Mouse (Mus musculus) MEL (cell line): ENCODE measurements at regions not wholly inside any gene's neighbourhood (a gene's known extent, or its start where the extent isn't known, plus 50 kb on each side); places are given as distances from the start of the nearest gene placed in this dataset.
A peak's percentile ranks its signal among the peaks of the same experiment; 100 is the strongest.

Experiments used
- DNase-seq: peaks from one replicate; pipeline ENCODE4 v3.0.0; 2011; ENCODE audit warnings: low read depth, low spot score
- H3K27ac ChIP-seq: 2 replicates; pipeline ENCODE4 v1.5.1; 2012; ENCODE audit warnings: low read depth, mild to moderate bottlenecking, control low read depth, low read length, moderate library complexity; ENCODE audit not compliant: control insufficient read depth
- H3K27me3 ChIP-seq, 2 experiments: fragments of 150-350 bp in 1 of 2; sonication (generic) in 1 of 2; 2 replicates each; pipeline ENCODE4 v1.6.1; 2012; ENCODE audit warnings: low read length in 2 of 2, mild to moderate bottlenecking in 2 of 2, improper control_type of control experiment in 1 of 2, moderate library complexity in 1 of 2; ENCODE audit not compliant: insufficient read depth in 2 of 2, control insufficient read depth in 1 of 2
- H3K36me3 ChIP-seq, 2 experiments: 2 replicates each; pipeline ENCODE4 v1.6.1; 2012 to 2014; ENCODE audit warnings: low read length in 2 of 2, improper control_type of control experiment in 1 of 2, inconsistent platforms in 1 of 2, mild to moderate bottlenecking in 1 of 2; ENCODE audit not compliant: insufficient read depth in 2 of 2, control insufficient read depth in 1 of 2
- H3K4me1 ChIP-seq, 2 experiments: fragments of 150-350 bp in 1 of 2; sonication (generic) in 1 of 2; 2 replicates each; pipeline ENCODE4 v1.6.1; 2012; ENCODE audit warnings: low read length in 2 of 2, improper control_type of control experiment in 1 of 2, mild to moderate bottlenecking in 1 of 2; ENCODE audit not compliant: insufficient read depth in 2 of 2, control insufficient read depth in 1 of 2
- H3K4me3 ChIP-seq, 2 experiments: fragments of 150-350 bp in 1 of 2; sonication (generic) in 1 of 2; 2 replicates each; pipeline ENCODE4 v1.5.1; 2012; ENCODE audit warnings: low read depth in 2 of 2, low read length in 2 of 2, mild to moderate bottlenecking in 2 of 2, moderate library complexity in 2 of 2, control low read depth in 1 of 2, improper control_type of control experiment in 1 of 2; ENCODE audit not compliant: control insufficient read depth in 1 of 2, insufficient read depth in 1 of 2
- H3K79me2 ChIP-seq: 2 replicates; pipeline ENCODE4 v1.6.1; 2012; ENCODE audit warnings: mild to moderate bottlenecking, low read length, moderate library complexity; ENCODE audit not compliant: control insufficient read depth, poor library complexity, insufficient read depth
- H3K9ac ChIP-seq: 2 replicates; pipeline ENCODE4 v1.6.1; 2012; ENCODE audit warnings: low read depth, mild to moderate bottlenecking, control low read depth, low read length, moderate library complexity; ENCODE audit not compliant: control insufficient read depth, poor library complexity, severe bottlenecking
- H3K9me3 ChIP-seq: fragments of 150-350 bp; sonication (generic); replicated peaks from 2 replicates; pipeline ENCODE4 v1.6.1; 2012; ENCODE audit warnings: mild to moderate bottlenecking, low read length, improper control_type of control experiment, moderate library complexity; ENCODE audit not compliant: insufficient read depth
- CHD2 ChIP-seq: IDR thresholded peaks from 2 replicates; pipeline ENCODE4 v1.6.1; 2011; ENCODE audit warnings: low read length, improper control_type of control experiment
- CTCF ChIP-seq, 3 experiments: IDR thresholded peaks in 2 of 3; conservative IDR thresholded peaks in 1 of 3; 2 replicates each; pipeline ENCODE4 v1.5.1; 2011 to 2012; ENCODE audit warnings: low read length in 3 of 3, low read depth in 2 of 3, mild to moderate bottlenecking in 2 of 3, improper control_type of control experiment in 1 of 3, inconsistent platforms in 1 of 3, mixed read lengths in 1 of 3, moderate library complexity in 1 of 3; ENCODE audit not compliant: control insufficient read depth in 1 of 3, insufficient read depth in 1 of 3, poor library complexity in 1 of 3, severe bottlenecking in 1 of 3
- ELF1 ChIP-seq: IDR thresholded peaks from 2 replicates; pipeline ENCODE4 v1.6.1; 2014; ENCODE audit warnings: low read depth, mild to moderate bottlenecking, inconsistent platforms, low read length, improper control_type of control experiment, moderate library complexity
- EP300 ChIP-seq, 2 experiments: IDR thresholded peaks; 2 replicates each; pipeline ENCODE4 v1.6.1; 2011; ENCODE audit warnings: improper control_type of control experiment in 2 of 2, low read length in 2 of 2, low read depth in 1 of 2, mild to moderate bottlenecking in 1 of 2
- GATA1 ChIP-seq: IDR thresholded peaks from 2 replicates; pipeline ENCODE4 v1.6.1; 2011; ENCODE audit warnings: low read depth, low read length, improper control_type of control experiment
- HCFC1 ChIP-seq: IDR thresholded peaks from 2 replicates; pipeline ENCODE4 v1.6.1; 2012; ENCODE audit warnings: low read depth, mild to moderate bottlenecking, inconsistent platforms, low read length, improper control_type of control experiment, moderate library complexity
- KAT2A ChIP-seq: conservative IDR thresholded peaks from 2 replicates; pipeline ENCODE4 v1.6.1; 2012; ENCODE audit warnings: low read depth, low read length, improper control_type of control experiment, inconsistent platforms
- MXI1 ChIP-seq: IDR thresholded peaks from 2 replicates; pipeline ENCODE4 v1.6.1; 2011; ENCODE audit warnings: mild to moderate bottlenecking, low read depth, low read length, improper control_type of control experiment
- MYC ChIP-seq: IDR thresholded peaks from 2 replicates; pipeline ENCODE4 v1.6.1; 2011; ENCODE audit warnings: low read depth, mild to moderate bottlenecking, low read length, improper control_type of control experiment, moderate library complexity
- NELFE ChIP-seq: IDR thresholded peaks from 2 replicates; pipeline ENCODE4 v1.6.1; 2011; ENCODE audit warnings: low read depth, low read length, improper control_type of control experiment
- POLR2A ChIP-seq, 2 experiments: IDR thresholded peaks; 2 replicates each; pipeline ENCODE4 v1.6.1; 2011 to 2012; ENCODE audit warnings: low read length in 2 of 2, mild to moderate bottlenecking in 2 of 2, control low read depth in 1 of 2, improper control_type of control experiment in 1 of 2, low read depth in 1 of 2, moderate library complexity in 1 of 2; ENCODE audit not compliant: control insufficient read depth in 1 of 2, insufficient read depth in 1 of 2, poor library complexity in 1 of 2
- POLR2AphosphoS5 ChIP-seq: IDR thresholded peaks from 2 replicates; pipeline ENCODE4 v1.6.1; 2012; ENCODE audit warnings: low read depth, borderline replicate concordance, mild to moderate bottlenecking, inconsistent platforms, low read length, moderate library complexity, mixed read lengths
- RAD21 ChIP-seq: IDR thresholded peaks from 2 replicates; pipeline ENCODE4 v1.6.1; 2011; ENCODE audit warnings: mild to moderate bottlenecking, low read depth, low read length, improper control_type of control experiment
- SMC3 ChIP-seq: IDR thresholded peaks from 2 replicates; pipeline ENCODE4 v1.6.1; 2011; ENCODE audit warnings: low read depth, low read length, improper control_type of control experiment
- TAL1 ChIP-seq: IDR thresholded peaks from 2 replicates; pipeline ENCODE4 v1.6.1; 2012; ENCODE audit warnings: mild to moderate bottlenecking, inconsistent platforms, low read length, moderate library complexity, mixed read lengths
- TBP ChIP-seq: IDR thresholded peaks from 2 replicates; pipeline ENCODE4 v1.8.0; 2011; ENCODE audit warnings: low read depth, low read length, improper control_type of control experiment
- UBTF ChIP-seq: IDR thresholded peaks from 2 replicates; pipeline ENCODE4 v1.6.1; 2012; ENCODE audit warnings: low read depth, mild to moderate bottlenecking, inconsistent platforms, low read length, improper control_type of control experiment, moderate library complexity, borderline replicate concordance; ENCODE audit not compliant: insufficient read depth
- USF1 ChIP-seq: IDR thresholded peaks from 2 replicates; pipeline ENCODE4 v1.6.1; 2014; ENCODE audit warnings: low read depth, mild to moderate bottlenecking, inconsistent platforms, low read length, improper control_type of control experiment, moderate library complexity
- USF2 ChIP-seq, 2 experiments: IDR thresholded peaks; 2 replicates each; pipeline ENCODE4 v1.6.1; 2011 to 2012; ENCODE audit warnings: improper control_type of control experiment in 2 of 2, low read length in 2 of 2, borderline replicate concordance in 1 of 2, inconsistent platforms in 1 of 2, low read depth in 1 of 2, mild to moderate bottlenecking in 1 of 2; ENCODE audit not compliant: insufficient read depth in 1 of 2
- ZMIZ1 ChIP-seq: IDR thresholded peaks from 2 replicates; pipeline ENCODE4 v1.6.1; 2012; ENCODE audit warnings: low read depth, mild to moderate bottlenecking, inconsistent platforms, low read length, improper control_type of control experiment, moderate library complexity
- ZNF384 ChIP-seq: IDR thresholded peaks from 2 replicates; pipeline ENCODE4 v1.6.1; 2012; ENCODE audit warnings: low read depth, mild to moderate bottlenecking, inconsistent platforms, low read length, improper control_type of control experiment

DNA sequence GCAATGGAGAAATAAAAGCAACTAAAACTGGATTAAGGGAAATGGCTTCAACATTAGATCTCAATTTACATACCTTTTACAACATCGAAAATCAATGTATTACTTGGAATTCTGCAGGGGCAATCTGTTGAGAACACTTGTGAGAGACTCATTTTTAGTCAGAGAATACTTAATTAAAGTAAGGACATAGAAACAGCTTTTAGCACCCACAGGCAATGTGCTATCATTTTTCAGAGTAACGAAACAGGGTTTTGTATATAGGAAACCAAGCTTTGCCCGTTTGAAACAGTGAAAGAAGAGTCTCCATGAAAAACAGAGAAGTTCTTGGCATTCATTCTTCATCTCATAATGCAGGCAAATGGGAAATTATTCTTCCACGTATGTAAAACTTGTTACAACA is 196.4 kb downstream of the Tdrd3 start:
- H3K27ac ChIP-seq = no peak overlapping the region

DNA sequence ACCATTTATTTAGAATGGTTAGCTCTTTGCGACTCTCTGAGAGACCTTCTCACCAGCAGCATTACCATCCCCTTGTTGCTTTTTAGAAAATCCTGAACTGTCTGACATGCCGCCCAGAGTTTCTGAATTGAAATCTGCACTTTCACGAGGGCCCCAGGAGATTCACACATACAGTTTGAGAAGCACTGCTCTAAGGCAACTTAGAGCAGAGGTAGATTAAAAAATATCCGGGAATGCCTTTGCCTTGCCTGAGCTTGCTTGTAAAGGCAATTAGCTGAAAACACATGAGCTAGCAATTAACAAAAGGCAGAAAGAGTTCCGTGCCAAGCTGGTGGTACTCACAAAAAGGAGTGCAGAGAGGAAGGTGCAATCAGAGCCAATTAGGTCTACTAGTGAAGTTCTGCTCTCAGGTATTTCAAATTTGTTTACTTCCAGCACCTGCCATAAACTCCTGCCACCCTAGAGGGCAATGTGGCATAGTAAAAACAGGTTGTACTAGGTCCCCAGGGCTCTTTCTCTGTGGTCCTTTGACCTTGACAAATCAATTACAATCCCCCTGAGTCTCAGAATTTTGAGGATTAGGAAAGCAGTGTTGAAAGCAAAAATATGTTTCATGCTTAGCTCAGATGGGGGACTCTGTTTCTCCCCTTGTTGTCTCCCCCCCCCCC is 203.1 kb downstream of the Tdrd3 start:
- no peak overlapping the region for H3K27ac ChIP-seq
- H3K36me3 ChIP-seq = no peaks in the 10 kb centered on the region
- no peaks in the 10 kb centered on the region for H3K9me3 ChIP-seq
- H3K79me2 ChIP-seq = no peaks in the 10 kb centered on the region
- TF ChIP-seq TAL1 (no peak), MYC (no peak), HCFC1 (no peak), ELF1 (no peak), USF2 (IDR thresholded peaks at IDR 0.05; ENCODE audit: borderline replicate concordance in 1 of 2, insufficient read depth in 1 of 2, low read depth in 1 of 2, low read length in 2 of 2) (no peak), SMC3 (peak; percentile 19), KAT2A (no peak), CTCF (IDR thresholded peaks at IDR 0.05 in 2 of 3, conservative IDR thresholded peaks at IDR 0.05 in 1 of 3; ENCODE audit: control insufficient read depth in 1 of 3, insufficient read depth in 1 of 3, low read depth in 2 of 3, low read length in 3 of 3, poor library complexity in 1 of 3, severe bottlenecking in 1 of 3) (peak in 1 of 3 experiments; percentile 20; a peak in 1 of 6 replicates), TBP (no peak), NELFE (no peak), USF1 (no peak), POLR2A (IDR thresholded peaks at IDR 0.05; ENCODE audit: control insufficient read depth in 1 of 2, insufficient read depth in 1 of 2, low read depth in 1 of 2, low read length in 2 of 2, poor library complexity in 1 of 2) (no peak), POLR2AphosphoS5 (no peak), EP300 (IDR thresholded peaks at IDR 0.05; ENCODE audit: low read depth in 1 of 2, low read length in 2 of 2) (no peak), CHD2 (no peak), RAD21 (peak; percentile 34)
- H3K9ac ChIP-seq = no peak overlapping the region
- no peaks in the 10 kb centered on the region for H3K27me3 ChIP-seq
- DNase-seq = no peak
- no peak overlapping the region for H3K4me3 ChIP-seq
- H3K4me1 ChIP-seq = no peaks in the 10 kb centered on the region

More for the DNA sequence above, 196.4 kb downstream of the Tdrd3 start:
- Histone ChIP-seq H3K79me2 (no peaks in the 10 kb centered on the region), H3K4me1 (no peaks in the 10 kb centered on the region), H3K9ac (no peak overlapping the region), H3K36me3 (no peaks in the 10 kb centered on the region), H3K4me3 (no peak overlapping the region), H3K9me3 (no peaks in the 10 kb centered on the region), H3K27me3 (no peaks in the 10 kb centered on the region)
- DNase-seq = no peak
- TF ChIP-seq GATA1 = no peak
- TF ChIP-seq POLR2AphosphoS5 = no peak
- no peak for TF ChIP-seq HCFC1
- TF ChIP-seq ZNF384 = no peak
- no peak for TF ChIP-seq MXI1
- TF ChIP-seq ZMIZ1 = no peak
- TF ChIP-seq UBTF = no peak
